Mouse (Mus musculus): ENCODE data around the gene Iffo1.

DNA sequence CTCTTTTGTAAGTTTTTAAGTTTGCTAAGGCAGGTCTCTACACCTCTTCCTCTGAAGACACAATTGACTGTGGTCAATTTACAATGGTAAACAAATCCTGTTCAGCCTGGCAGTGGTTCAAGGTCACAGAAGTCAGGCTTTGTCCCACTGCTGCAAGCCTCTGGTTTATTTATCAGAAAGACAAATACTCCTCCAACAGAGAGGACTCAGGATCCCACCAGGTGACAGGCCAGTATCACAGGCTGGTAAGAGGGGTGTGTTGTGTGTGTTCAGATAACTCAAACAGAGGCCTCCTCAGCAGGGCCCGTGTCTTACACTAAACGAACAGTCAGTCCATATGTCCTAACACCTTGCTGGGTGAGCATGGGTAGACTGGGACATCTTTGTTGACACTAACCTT, 27.4 kb downstream of the Iffo1 start:
- TF ChIP-seq CTCF (IDR thresholded peaks at IDR 0.05; ENCODE audit: borderline replicate concordance, insufficient read depth, low read depth, low read length), result no peak
- TF ChIP-seq POLR2A (IDR thresholded peaks at IDR 0.05; ENCODE audit: borderline replicate concordance, insufficient read depth, low read length), result no peak

Data from cerebellum, adult 2 months (tissue).